Mouse (Mus musculus) limb, embryonic 11.5 days (tissue): Measurements from ENCODE around the gene Trpm4. TPM values are rescaled to one million over a fixed set of nuclear protein-coding genes. Genes with fewer than 3 reads are reported as not detected.
"Not testable (repeated sequence)": the region's sequence is repeated elsewhere in the genome, so short reads cannot be mapped to it uniquely, and the experiment has no call there.

Experiments
- ATAC-seq: fragments of 200-750 bp; cut with Nextera tagmentation; 2 replicates; pipeline ENCODE4 v1.8.0; 2017; ENCODE audit warnings: low read depth; ENCODE audit not compliant: insufficient number of reproducible peaks, low FRiP score, low TSS enrichment
- DNase-seq: peaks from one replicate; pipeline ENCODE4 v3.0.0-alpha.2; 2015; ENCODE audit warnings: low spot score
- H3K27ac ChIP-seq: fragments of 300-500 bp; sonication (generic); replicated peaks from 2 replicates; pipeline ENCODE4 v1.5.1; 2014; ENCODE audit warnings: low read depth, mild to moderate bottlenecking, low read length
- H3K27me3 ChIP-seq: fragments of 300-500 bp; sonication (generic); 2 replicates; pipeline ENCODE4 v1.6.1; 2014; ENCODE audit warnings: mild to moderate bottlenecking, low read length, mixed read lengths; ENCODE audit not compliant: control insufficient read depth, insufficient read depth
- H3K36me3 ChIP-seq: fragments of 300-500 bp; sonication (generic); 2 replicates; pipeline ENCODE4 v1.6.1; 2014; ENCODE audit warnings: mild to moderate bottlenecking, low read length, moderate library complexity, mixed read lengths; ENCODE audit not compliant: control insufficient read depth, insufficient read depth
- H3K4me1 ChIP-seq: fragments of 300-500 bp; sonication (generic); 2 replicates; pipeline ENCODE4 v1.6.1; 2014; ENCODE audit warnings: low read length, mixed read lengths; ENCODE audit not compliant: control insufficient read depth, insufficient read depth
- H3K4me2 ChIP-seq: fragments of 300-500 bp; sonication (generic); 2 replicates; pipeline ENCODE4 v1.6.1; 2014; ENCODE audit warnings: low read depth, mild to moderate bottlenecking, moderate library complexity; ENCODE audit not compliant: severe bottlenecking
- H3K4me3 ChIP-seq: fragments of 300-500 bp; sonication (generic); 2 replicates; pipeline ENCODE4 v1.5.1; 2014; ENCODE audit warnings: low read depth, low read length
- H3K9ac ChIP-seq: fragments of 300-500 bp; sonication (generic); 2 replicates; pipeline ENCODE4 v1.6.1; 2014; ENCODE audit warnings: mild to moderate bottlenecking, low read length
- H3K9me3 ChIP-seq: fragments of 300-500 bp; sonication (generic); 2 replicates; pipeline ENCODE4 v1.6.1; 2016; ENCODE audit warnings: low read length; ENCODE audit not compliant: control insufficient read depth
- WGBS: fragments of 180-500 bp; shearing (Covaris S2); extraction: QIAGEN DNeasy Blood & Tissue Kit; methylation state at CpG from one replicate; pipeline ENCODE4 v1.1.7; 2014; 5-methylcytosine and 5-hydroxymethylcytosine counted together
- polyA plus RNA-seq: library from polyadenylated mRNA; unstranded; fragments of >200 nt; fragmentation: Nextera tagmentation; extraction: Ambion mirVana; gene quantifications from 2 replicates; pipeline ENCODE4 v1.2.1, GENCODE M21; 2014

The Trpm4 gene
- polyA plus RNA-seq, 1 experiment from 2014 or later, result 6.7 TPM

DNA sequence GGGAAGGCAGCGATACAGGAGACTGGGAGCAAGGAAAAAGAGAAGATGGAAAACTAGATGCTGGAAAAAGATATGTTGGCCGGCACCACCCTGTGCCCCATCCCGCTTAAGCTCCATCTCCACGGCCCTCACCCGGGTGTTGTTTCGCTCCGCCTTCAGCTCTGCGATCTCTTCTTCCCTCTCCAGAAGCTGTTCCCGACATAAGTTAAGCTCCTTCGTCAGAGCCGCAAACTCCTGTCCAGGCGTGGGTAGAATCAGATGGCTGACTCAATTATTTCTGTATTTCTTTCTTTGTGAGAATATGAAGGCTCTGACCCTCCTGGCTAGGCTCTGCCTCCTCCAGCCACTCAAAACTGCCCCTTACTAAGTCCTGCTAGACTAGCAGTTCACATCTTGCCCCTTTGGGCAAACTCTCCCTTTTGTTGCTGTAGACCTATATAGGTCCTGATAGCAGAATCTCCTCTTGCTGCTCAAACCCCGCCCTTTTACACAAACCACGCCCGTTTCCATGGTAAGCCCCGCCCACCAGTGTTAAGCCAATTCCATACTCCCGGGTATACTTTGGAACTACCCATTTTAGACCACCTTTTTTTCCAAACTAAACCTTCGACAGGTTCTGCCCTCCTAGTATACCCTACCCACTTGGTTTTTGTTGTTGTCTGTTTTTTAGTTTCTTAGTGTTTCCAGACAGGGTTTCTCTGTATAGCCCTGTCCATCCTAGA lies 27.0 kb upstream of the Trpm4 start:
- peaks cover 35% of the 10 kb centered on the region for H3K27me3 ChIP-seq
- 48% methylated on average over 18 of the region's 18 CpGs for WGBS

DNA sequence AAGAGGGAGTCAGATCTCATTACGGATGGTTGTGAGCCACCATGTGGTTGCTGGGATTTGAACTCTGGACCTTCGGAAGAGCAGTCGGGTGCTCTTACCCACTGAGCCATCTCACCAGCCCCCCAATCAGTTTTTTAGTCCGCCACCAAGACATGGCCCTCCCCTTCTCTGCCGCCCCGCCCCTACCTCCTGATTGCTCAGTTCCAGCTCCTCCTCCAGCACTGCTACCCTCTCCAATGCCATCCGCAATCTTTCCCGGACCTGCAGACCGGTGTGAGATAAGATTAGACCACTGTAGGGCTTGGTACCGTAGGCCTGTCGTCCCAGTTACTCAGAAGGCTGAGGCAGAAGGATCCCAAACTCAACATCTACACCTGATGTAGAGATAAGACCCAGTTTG lies 25.5 kb upstream of the Trpm4 start:
- not testable (repeated sequence) for H3K4me1 ChIP-seq, H3K36me3 ChIP-seq, ATAC-seq, DNase-seq, H3K27ac ChIP-seq, H3K4me3 ChIP-seq, H3K9me3 ChIP-seq, H3K9ac ChIP-seq, H3K4me2 ChIP-seq
- 60% methylated on average over 10 of the region's 11 CpGs for WGBS
- H3K27me3 ChIP-seq, result peaks cover 29% of the 10 kb centered on the region

More for the DNA sequence above, 27.0 kb upstream of the Trpm4 start:
- Histone ChIP-seq H3K9ac (no peak overlapping the region), H3K9me3 (no peaks in the 10 kb centered on the region), H3K27ac (no peak overlapping the region), H3K4me2 (no peak overlapping the region; the same call in 1 of the 2 replicates), H3K4me1 (peaks cover 2% of the 10 kb centered on the region; the same call in 1 of the 2 replicates), H3K4me3 (no peak overlapping the region), H3K36me3 (no peaks in the 10 kb centered on the region)
- ATAC-seq (no peak), DNase-seq (no peak)

DNA sequence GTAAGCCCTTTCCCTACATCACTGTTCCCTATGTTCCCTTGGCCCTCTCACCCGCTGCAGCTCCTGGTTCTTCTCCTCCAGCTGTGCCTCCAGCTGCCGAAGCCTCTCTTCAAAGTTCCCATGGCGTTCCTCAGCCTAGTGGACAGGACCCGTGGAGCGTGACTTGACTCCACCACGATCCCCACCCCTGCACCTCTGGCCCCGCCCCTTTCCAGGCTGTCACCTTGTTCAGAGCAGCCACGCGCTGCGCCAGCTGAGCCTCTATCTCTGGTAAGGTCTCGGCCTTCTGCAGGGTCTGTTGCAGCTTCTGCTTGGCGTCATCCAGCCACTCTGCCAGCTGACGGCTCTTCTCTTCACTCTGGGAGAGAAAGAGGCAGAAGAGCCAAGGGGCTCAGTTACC lies 22.5 kb upstream of the Trpm4 start:
- Histone ChIP-seq H3K4me2 (no peak overlapping the region), H3K27me3 (peaks cover 10% of the 10 kb centered on the region), H3K9me3 (no peaks in the 10 kb centered on the region), H3K36me3 (no peaks in the 10 kb centered on the region), H3K27ac (no peak overlapping the region), H3K4me3 (no peak overlapping the region), H3K4me1 (no peaks in the 10 kb centered on the region), H3K9ac (no peak overlapping the region)
- 49% methylated on average over 13 of the region's 13 CpGs for WGBS
- DNase-seq (no peak), ATAC-seq (no peak)

DNA sequence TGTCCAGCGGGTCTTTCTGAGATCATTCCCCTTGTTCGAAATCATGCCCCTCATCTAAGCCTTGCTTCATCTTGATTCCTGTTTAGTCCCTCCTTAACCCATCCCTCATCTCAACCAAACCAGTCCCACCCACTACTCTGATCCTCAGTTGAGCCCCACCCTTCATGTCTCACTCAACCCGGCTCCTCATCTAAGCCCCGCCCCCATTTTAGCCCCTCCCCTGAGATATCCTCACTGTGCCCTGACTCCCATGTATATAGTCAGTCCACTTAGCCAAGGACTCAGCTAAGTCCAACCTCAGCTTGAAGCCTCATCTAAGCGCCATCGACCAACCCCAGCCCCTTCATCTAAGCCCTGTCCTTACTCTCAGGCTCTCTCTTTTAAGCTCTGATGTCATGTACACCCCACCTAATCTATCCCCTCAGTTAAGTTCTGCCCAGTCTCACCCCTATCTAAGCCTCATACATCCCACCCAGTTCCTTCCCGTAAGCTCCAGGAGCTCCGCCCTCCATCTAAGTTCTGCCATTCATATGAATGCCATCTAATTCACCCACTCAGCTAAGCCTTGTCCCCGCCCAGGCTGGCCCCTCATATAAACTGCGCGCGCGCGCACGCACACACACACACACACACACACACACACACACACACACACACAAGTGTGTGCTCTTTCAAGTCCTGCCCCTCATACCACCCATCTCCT lies 21.9 kb upstream of the Trpm4 start:
- peaks cover 4% of the 10 kb centered on the region; the same call in 1 of the 2 replicates for H3K27me3 ChIP-seq
- WGBS, result 74% methylated on average over 15 of the region's 15 CpGs
- H3K4me1 ChIP-seq, result no peaks in the 10 kb centered on the region
- no peak overlapping the region for H3K9ac ChIP-seq
- DNase-seq, result no peak
- no peak overlapping the region for H3K27ac ChIP-seq
- H3K36me3 ChIP-seq, result no peaks in the 10 kb centered on the region
- no peaks in the 10 kb centered on the region for H3K9me3 ChIP-seq
- ATAC-seq, result no peak
- no peak overlapping the region for H3K4me3 ChIP-seq
- no peak overlapping the region for H3K4me2 ChIP-seq

DNA sequence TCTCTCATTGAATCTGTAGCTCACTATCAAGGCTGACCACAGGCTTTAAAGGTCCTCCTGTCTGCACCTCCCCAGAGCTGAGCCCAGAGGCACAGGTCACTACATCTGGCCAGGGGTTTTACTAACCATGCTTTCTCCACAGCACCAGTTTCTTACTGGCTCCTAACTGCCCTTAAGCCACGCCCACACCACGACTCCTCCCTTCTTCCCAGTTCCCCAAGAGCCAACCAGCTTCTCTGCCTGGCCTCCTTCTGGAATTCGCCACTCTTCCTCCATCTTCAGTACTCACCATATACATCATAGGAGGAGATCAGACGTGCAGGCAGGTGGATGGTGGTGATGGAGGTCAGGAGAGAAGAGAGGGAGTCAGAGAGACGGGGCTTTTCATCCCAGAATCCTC lies 19.5 kb upstream of the Trpm4 start:
- WGBS, result 20% methylated on average over 5 of the region's 5 CpGs
- Histone ChIP-seq H3K27ac (no peak overlapping the region), H3K4me1 (no peaks in the 10 kb centered on the region), H3K27me3 (no peaks in the 10 kb centered on the region), H3K4me2 (no peak overlapping the region), H3K36me3 (no peaks in the 10 kb centered on the region), H3K9ac (no peak overlapping the region), H3K9me3 (no peaks in the 10 kb centered on the region), H3K4me3 (no peak overlapping the region)
- ATAC-seq (no peak), DNase-seq (no peak)

DNA sequence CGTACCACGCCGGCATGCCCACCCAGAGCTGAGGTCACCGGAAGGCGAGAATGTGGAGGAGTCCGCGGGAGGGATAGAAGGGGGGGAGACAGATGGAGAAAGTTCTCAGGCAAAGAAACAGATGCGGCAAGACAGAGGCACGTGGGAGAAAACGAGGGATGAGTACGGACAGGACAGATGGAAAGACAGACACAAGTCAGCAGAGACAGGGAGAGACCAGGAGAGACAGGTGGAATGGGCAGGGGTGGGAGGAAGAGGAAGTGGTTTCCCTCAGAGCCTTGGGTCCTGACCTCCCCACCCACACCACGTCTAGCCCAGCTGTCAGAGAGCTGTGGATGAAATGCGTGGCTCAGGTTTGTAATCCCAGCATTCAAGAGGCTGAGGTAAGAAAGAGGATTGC lies 13.3 kb upstream of the Trpm4 start:
- Histone ChIP-seq H3K4me1 (no peaks in the 10 kb centered on the region), H3K4me2 (no peak overlapping the region), H3K4me3 (no peak overlapping the region), H3K9me3 (no peaks in the 10 kb centered on the region), H3K27me3 (no peaks in the 10 kb centered on the region), H3K36me3 (no peaks in the 10 kb centered on the region), H3K9ac (no peak overlapping the region), H3K27ac (no peak overlapping the region)
- ATAC-seq (no peak), DNase-seq (no peak)
- 73% methylated on average over 13 of the region's 13 CpGs for WGBS

DNA sequence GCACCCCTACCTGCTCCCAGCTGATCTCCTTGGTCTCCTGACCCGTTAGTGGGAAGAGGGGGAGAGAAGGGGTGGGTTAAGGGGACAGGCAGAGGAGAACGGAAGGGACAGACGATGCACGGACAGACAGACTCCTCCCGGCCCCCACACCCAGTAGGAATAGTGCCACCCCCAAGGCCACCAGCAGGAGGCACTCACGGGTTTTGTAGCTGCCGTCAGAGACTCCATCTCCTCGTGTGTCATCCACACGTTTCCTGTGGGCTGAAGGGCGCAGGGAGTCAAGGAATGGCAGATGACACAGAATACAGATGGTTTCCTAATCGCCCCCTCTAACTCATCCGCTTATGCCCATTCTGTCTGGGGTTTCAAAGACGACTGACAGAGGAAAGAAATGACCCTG lies 10.0 kb upstream of the Trpm4 start:
- H3K27ac ChIP-seq, result no peak overlapping the region
- DNase-seq (no peak), ATAC-seq (no peak)
- WGBS, result 28% methylated on average over 13 of the region's 13 CpGs
- no peak overlapping the region for H3K4me2 ChIP-seq
- H3K9ac ChIP-seq, result no peak overlapping the region
- H3K36me3 ChIP-seq, result no peaks in the 10 kb centered on the region
- no peaks in the 10 kb centered on the region for H3K9me3 ChIP-seq
- H3K27me3 ChIP-seq, result no peaks in the 10 kb centered on the region
- no peak overlapping the region for H3K4me3 ChIP-seq
- peaks cover 23% of the 10 kb centered on the region for H3K4me1 ChIP-seq

DNA sequence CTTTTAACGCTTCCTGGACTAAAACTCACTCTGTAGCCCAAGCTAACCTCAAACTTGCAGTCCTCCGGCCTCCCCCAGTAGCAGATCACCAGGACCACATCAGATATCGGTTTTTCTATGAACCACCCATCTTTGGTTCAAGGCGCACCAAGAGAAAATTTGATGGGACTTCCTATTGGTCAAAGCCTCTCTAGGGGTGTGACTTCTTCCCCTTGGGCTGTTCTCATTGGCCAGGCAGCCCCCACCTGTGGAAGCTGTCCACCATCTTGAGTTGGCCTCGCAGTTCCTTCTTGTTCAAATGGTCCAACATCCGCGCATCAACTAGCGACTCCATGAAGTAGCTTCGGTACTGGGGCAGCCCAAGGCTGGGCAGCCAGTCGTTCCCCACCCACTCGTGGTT lies 8.5 kb upstream of the Trpm4 start:
- H3K4me3 ChIP-seq, result no peak overlapping the region
- 92% methylated on average over 11 of the region's 11 CpGs for WGBS
- 0 out of 2 replicates have a peak, but pooled peaks cover 2% of the 10 kb centered on the region for H3K27me3 ChIP-seq
- H3K36me3 ChIP-seq, result no peaks in the 10 kb centered on the region
- no peak overlapping the region for H3K27ac ChIP-seq
- H3K4me1 ChIP-seq, result peaks cover 28% of the 10 kb centered on the region
- DNase-seq, result no peak
- no peak overlapping the region for H3K4me2 ChIP-seq
- no peak overlapping the region for H3K9ac ChIP-seq
- H3K9me3 ChIP-seq, result no peaks in the 10 kb centered on the region
- ATAC-seq, result no peak
